Mouse (Mus musculus) lung, embryonic 14.5 days (tissue): ENCODE results near the gene Zfp82. TPM values are rescaled to one million over a fixed set of nuclear protein-coding genes. Genes with fewer than 3 reads are reported as not detected.

ENCODE experiments used
- ATAC-seq: fragments of 200-750 bp; cut with Nextera tagmentation; 2 replicates; pipeline ENCODE4 v1.8.0; 2017; ENCODE audit warnings: mild to moderate bottlenecking, moderate TSS enrichment, moderate library complexity; ENCODE audit not compliant: insufficient read depth
- DNase-seq: peaks from one replicate; pipeline ENCODE4 v3.0.0-alpha.2; 2015
- H3K27ac ChIP-seq: fragments of 300-500 bp; sonication (generic); 2 replicates; pipeline ENCODE4 v1.5.1; 2014; ENCODE audit warnings: low read depth, mild to moderate bottlenecking, moderate library complexity
- H3K27me3 ChIP-seq: fragments of 300-500 bp; sonication (generic); 2 replicates; pipeline ENCODE4 v1.6.1; 2014; ENCODE audit warnings: low read length, control low read depth; ENCODE audit not compliant: insufficient read depth
- H3K36me3 ChIP-seq: fragments of 300-500 bp; sonication (generic); 2 replicates; pipeline ENCODE4 v1.6.1; 2014; ENCODE audit warnings: control low read depth; ENCODE audit not compliant: insufficient read depth
- H3K4me1 ChIP-seq: fragments of 300-500 bp; sonication (generic); 2 replicates; pipeline ENCODE4 v1.6.1; 2014; ENCODE audit warnings: antibody characterized with exemption, control low read depth; ENCODE audit not compliant: insufficient read depth
- H3K4me2 ChIP-seq: fragments of 300-500 bp; sonication (generic); 2 replicates; pipeline ENCODE4 v1.6.1; 2014; ENCODE audit warnings: mild to moderate bottlenecking
- H3K4me3 ChIP-seq: fragments of 300-500 bp; sonication (generic); 2 replicates; pipeline ENCODE4 v1.5.1; 2014; ENCODE audit warnings: low read depth, low read length
- H3K9ac ChIP-seq: fragments of 300-500 bp; sonication (generic); 2 replicates; pipeline ENCODE4 v1.6.1; 2014
- H3K9me3 ChIP-seq: fragments of 300-500 bp; sonication (generic); 2 replicates; pipeline ENCODE4 v1.6.1; 2016; ENCODE audit warnings: low read depth, low read length, control low read depth
- CTCF ChIP-seq: IDR thresholded peaks from 2 replicates; pipeline ENCODE4 v1.5.1; 2016; ENCODE audit warnings: antibody characterized with exemption, low read depth
- WGBS: fragments of 180-500 bp; shearing (Covaris S2); extraction: QIAGEN DNeasy Blood & Tissue Kit; methylation state at CpG from one replicate; pipeline ENCODE4 v1.1.7; 2014; 5-methylcytosine and 5-hydroxymethylcytosine counted together
- polyA plus RNA-seq: library from polyadenylated mRNA; unstranded; fragments of >200 nt; fragmentation: Nextera tagmentation; extraction: Ambion mirVana; gene quantifications from 2 replicates; pipeline ENCODE4 v1.2.1, GENCODE M21; 2014

Gene Zfp82
- polyA plus RNA-seq, 1 experiment from 2014 or later: 4.5 TPM

- Histone ChIP-seq H3K9ac (peak overlapping the region; percentile 71), H3K27ac (peak overlapping the region; percentile 95), H3K4me2 (peak overlapping the region; percentile 79), H3K36me3 (peaks cover 26% of the 10 kb centered on the region), H3K27me3 (no peaks in the 10 kb centered on the region), H3K9me3 (no peaks in the 10 kb centered on the region), H3K4me1 (no peaks in the 10 kb centered on the region), H3K4me3 (peak overlapping the region; percentile 51)
- DNase-seq (peak; percentile 52), ATAC-seq (no peak)
- TF ChIP-seq CTCF: no peak
- 3% methylated on average over 5 of the region's 5 CpGs for WGBS
Observed at GRCm38 (mm10) chr7:30095551-30096125, 22.9 kb upstream of the Zfp82 start.

- Histone ChIP-seq H3K36me3 (peaks cover 18% of the 10 kb centered on the region), H3K4me1 (no peaks in the 10 kb centered on the region), H3K27me3 (no peaks in the 10 kb centered on the region), H3K4me3 (peak within 1 kb of the TSS; percentile 51), H3K9me3 (no peaks in the 10 kb centered on the region), H3K4me2 (peak within 1 kb of the TSS; percentile 79), H3K9ac (peak within 1 kb of the TSS; percentile 71), H3K27ac (peak within 1 kb of the TSS; percentile 95)
- peak; percentile 44 for TF ChIP-seq CTCF
- ATAC-seq (peak; percentile 83), DNase-seq (peak; percentile 97)
- WGBS: under 1% methylated on average over 26 of the region's 26 CpGs
Observed at GRCm38 (mm10) chr7:30094646-30095429, 22.1 kb upstream of the Zfp82 start, which contains the start of gene Zfp260. Gene Zfp260 (plus strand): TSS chr7:30094777.

GRCm38 (mm10) chr7:30093918-30094415 lies 21.3 kb upstream of the Zfp82 start:
- Histone ChIP-seq H3K4me2 (peak overlapping the region; percentile 79), H3K36me3 (peaks cover 10% of the 10 kb centered on the region), H3K27ac (0 out of 2 replicates have a peak overlapping the region, but pooled peaks have one; percentile 42), H3K9me3 (no peaks in the 10 kb centered on the region), H3K27me3 (no peaks in the 10 kb centered on the region), H3K9ac (peak overlapping the region; percentile 71; the same call in 1 of the 2 replicates), H3K4me3 (peak overlapping the region; percentile 51), H3K4me1 (0 out of 2 replicates have a peak, but pooled peaks cover 4% of the 10 kb centered on the region)
- no peak for DNase-seq
- 71% methylated on average over 6 of the region's 6 CpGs for WGBS
- ATAC-seq: no peak
- TF ChIP-seq CTCF: no peak

- Histone ChIP-seq H3K9me3 (no peaks in the 10 kb centered on the region), H3K36me3 (peaks cover 3% of the 10 kb centered on the region; the same call in 1 of the 2 replicates), H3K4me1 (0 out of 2 replicates have a peak, but pooled peaks cover 4% of the 10 kb centered on the region), H3K27me3 (no peaks in the 10 kb centered on the region), H3K9ac (no peak overlapping the region), H3K4me3 (no peak overlapping the region), H3K4me2 (no peak overlapping the region), H3K27ac (no peak overlapping the region)
- DNase-seq (no peak), ATAC-seq (no peak)
- 75% methylated on average over 9 of the region's 9 CpGs for WGBS
- TF ChIP-seq CTCF: no peak
Observed at GRCm38 (mm10) chr7:30092666-30093065, 20.0 kb upstream of the Zfp82 start.

- no peak overlapping the region for H3K27ac ChIP-seq
- H3K4me1 ChIP-seq: 0 out of 2 replicates have a peak, but pooled peaks cover 4% of the 10 kb centered on the region
- peak; percentile 61 for TF ChIP-seq CTCF
- H3K9ac ChIP-seq: no peak overlapping the region
- H3K36me3 ChIP-seq: peaks cover 8% of the 10 kb centered on the region; the same call in 1 of the 2 replicates
- DNase-seq (peak; percentile 81), ATAC-seq (no peak)
- no peaks in the 10 kb centered on the region for H3K9me3 ChIP-seq
- WGBS: 6% methylated on average over 9 of the region's 9 CpGs
- H3K27me3 ChIP-seq: no peaks in the 10 kb centered on the region
- peak overlapping the region; percentile 62 for H3K4me2 ChIP-seq
- H3K4me3 ChIP-seq: peak overlapping the region; percentile 62
Observed at GRCm38 (mm10) chr7:30090970-30091585, 18.4 kb upstream of the Zfp82 start.

- ATAC-seq: peak; percentile 90
- peak within 1 kb of the TSS; percentile 62 for H3K4me3 ChIP-seq
- under 1% methylated on average over 40 of the region's 40 CpGs for WGBS
Observed at GRCm38 (mm10) chr7:30090092-30090969, 17.6 kb upstream of the Zfp82 start, which contains the start of the genes Gm26920 and Zfp566. Gene Gm26920 (minus strand): TSS chr7:30090410. Gene Zfp566 (minus strand): TSS chr7:30090527.

More at GRCm38 (mm10) chr7:30090092-30090969, 17.6 kb upstream of the Zfp82 start, which contains the start of the genes Gm26920 and Zfp566:
- peak within 1 kb of the TSS; percentile 76 for H3K4me2 ChIP-seq
- no peaks in the 10 kb centered on the region for H3K9me3 ChIP-seq
- H3K36me3 ChIP-seq: peaks cover 16% of the 10 kb centered on the region
- H3K27ac ChIP-seq: peak within 1 kb of the TSS; percentile 78
- H3K9ac ChIP-seq: peak within 1 kb of the TSS; percentile 69
- no peaks in the 10 kb centered on the region for H3K27me3 ChIP-seq
- 0 out of 2 replicates have a peak, but pooled peaks cover 4% of the 10 kb centered on the region for H3K4me1 ChIP-seq
- TF ChIP-seq CTCF: no peak
- peak; percentile 100 for DNase-seq
